Mouse (Mus musculus) embryonic facial prominence, embryonic 14.5 days (tissue): Measurements from ENCODE around the gene Syt1. TPM values are rescaled to one million over a fixed set of nuclear protein-coding genes. Genes with fewer than 3 reads are reported as not detected.

ENCODE experiments used
- ATAC-seq: fragments of 200-750 bp; cut with Nextera tagmentation; 2 replicates; pipeline ENCODE4 v1.8.0; 2017; ENCODE audit warnings: low read depth, moderate number of reproducible peaks, moderate TSS enrichment
- DNase-seq: peaks from one replicate; pipeline ENCODE4 v3.0.0-alpha.2; 2015; ENCODE audit warnings: low spot score
- H3K27ac ChIP-seq: fragments of 300-500 bp; sonication (generic); replicated peaks from 2 replicates; pipeline ENCODE4 v1.5.1; 2014; ENCODE audit warnings: low read depth, mild to moderate bottlenecking, low read length, moderate library complexity
- H3K27me3 ChIP-seq: fragments of 300-500 bp; sonication (generic); replicated peaks from 2 replicates; pipeline ENCODE4 v1.6.1; 2014; ENCODE audit warnings: low read length; ENCODE audit not compliant: control insufficient read depth, insufficient read depth
- H3K36me3 ChIP-seq: fragments of 300-500 bp; sonication (generic); 2 replicates; pipeline ENCODE4 v1.6.1; 2014; ENCODE audit warnings: low read length, mixed read lengths; ENCODE audit not compliant: control insufficient read depth, insufficient read depth
- H3K4me1 ChIP-seq: fragments of 300-500 bp; sonication (generic); 2 replicates; pipeline ENCODE4 v1.6.1; 2014; ENCODE audit warnings: antibody characterized with exemption, low read length; ENCODE audit not compliant: control insufficient read depth, insufficient read depth
- H3K4me2 ChIP-seq: fragments of 300-500 bp; sonication (generic); 2 replicates; pipeline ENCODE4 v1.6.1; 2014; ENCODE audit warnings: low read depth, mild to moderate bottlenecking, low read length, moderate library complexity, mixed read lengths
- H3K4me3 ChIP-seq: fragments of 300-500 bp; sonication (generic); 2 replicates; pipeline ENCODE4 v1.5.1; 2014; ENCODE audit warnings: low read depth, mild to moderate bottlenecking, low read length
- H3K9ac ChIP-seq: fragments of 300-500 bp; sonication (generic); 2 replicates; pipeline ENCODE4 v1.6.1; 2014; ENCODE audit warnings: low read depth, mild to moderate bottlenecking, low read length, moderate library complexity, mixed read lengths
- H3K9me3 ChIP-seq: fragments of 300-500 bp; sonication (generic); 2 replicates; pipeline ENCODE4 v1.6.1; 2016; ENCODE audit warnings: low read length; ENCODE audit not compliant: control insufficient read depth
- WGBS: fragments of 180-500 bp; shearing (Covaris S2); extraction: QIAGEN DNeasy Blood & Tissue Kit; methylation state at CpG from one replicate; pipeline ENCODE4 v1.1.7; 2014; 5-methylcytosine and 5-hydroxymethylcytosine counted together
- polyA plus RNA-seq: library from polyadenylated mRNA; unstranded; fragments of >200 nt; fragmentation: Nextera tagmentation; extraction: Ambion mirVana; gene quantifications from 2 replicates; pipeline ENCODE4 v1.2.1, GENCODE M21; 2014

Gene Syt1
- polyA plus RNA-seq, 1 experiment from 2014 or later, result 6.2 TPM

GRCm38 (mm10) chr10:108504925-108505324 lies 505.9 kb downstream of the Syt1 start:
- no peaks in the 10 kb centered on the region for H3K9me3 ChIP-seq
- no peaks in the 10 kb centered on the region for H3K36me3 ChIP-seq
- WGBS, result 78% methylated on average over 7 of the region's 7 CpGs
- H3K9ac ChIP-seq, result no peak overlapping the region
- DNase-seq, result peak; percentile 64
- no peaks in the 10 kb centered on the region for H3K27me3 ChIP-seq
- no peak overlapping the region for H3K4me3 ChIP-seq
- H3K4me1 ChIP-seq, result no peaks in the 10 kb centered on the region
- peak; percentile 55; the same call in 1 of the 2 replicates for ATAC-seq
- no peak overlapping the region for H3K27ac ChIP-seq
- no peak overlapping the region; the same call in 1 of the 2 replicates for H3K4me2 ChIP-seq

- 66% methylated on average over 21 of the region's 21 CpGs for WGBS
- Histone ChIP-seq H3K4me1 (no peaks in the 10 kb centered on the region), H3K27me3 (no peaks in the 10 kb centered on the region), H3K36me3 (no peaks in the 10 kb centered on the region), H3K27ac (no peak overlapping the region), H3K9me3 (no peaks in the 10 kb centered on the region), H3K4me2 (peak overlapping the region; percentile 29), H3K9ac (no peak overlapping the region), H3K4me3 (no peak overlapping the region)
- DNase-seq, result peak; percentile 8
- peak; percentile 33; the same call in 1 of the 2 replicates for ATAC-seq
Measured at GRCm38 (mm10) chr10:108504128-108504870, 506.5 kb downstream of the Syt1 start.

- Histone ChIP-seq H3K27ac (no peak overlapping the region), H3K4me1 (no peaks in the 10 kb centered on the region), H3K4me3 (no peak overlapping the region), H3K9ac (no peak overlapping the region), H3K36me3 (no peaks in the 10 kb centered on the region), H3K27me3 (no peaks in the 10 kb centered on the region), H3K9me3 (no peaks in the 10 kb centered on the region), H3K4me2 (no peak overlapping the region)
- WGBS, result 62% methylated on average over 7 of the region's 7 CpGs
- ATAC-seq (no peak), DNase-seq (no peak)
Measured at GRCm38 (mm10) chr10:108490231-108490630, 520.6 kb downstream of the Syt1 start.

- ATAC-seq (no peak), DNase-seq (no peak)
- Histone ChIP-seq H3K27ac (no peak overlapping the region), H3K4me1 (no peaks in the 10 kb centered on the region), H3K9ac (no peak overlapping the region), H3K27me3 (no peaks in the 10 kb centered on the region), H3K9me3 (no peaks in the 10 kb centered on the region), H3K36me3 (no peaks in the 10 kb centered on the region), H3K4me3 (no peak overlapping the region), H3K4me2 (no peak overlapping the region)
- WGBS, result 85% methylated on average over 10 of the region's 10 CpGs
Measured at GRCm38 (mm10) chr10:108483991-108484390, 526.8 kb downstream of the Syt1 start.

- no peaks in the 10 kb centered on the region for H3K27me3 ChIP-seq
- WGBS, result 82% methylated on average over 11 of the region's 11 CpGs
- no peaks in the 10 kb centered on the region for H3K9me3 ChIP-seq
- H3K27ac ChIP-seq, result no peak overlapping the region
- ATAC-seq, result peak; percentile 47; the same call in 1 of the 2 replicates
- H3K4me1 ChIP-seq, result no peaks in the 10 kb centered on the region
- no peak overlapping the region for H3K9ac ChIP-seq
- no peak overlapping the region for H3K4me3 ChIP-seq
- DNase-seq, result peak; percentile 48
- no peak overlapping the region for H3K4me2 ChIP-seq
- H3K36me3 ChIP-seq, result no peaks in the 10 kb centered on the region
Measured at GRCm38 (mm10) chr10:108480146-108480850, 530.5 kb downstream of the Syt1 start.

- H3K4me1 ChIP-seq, result no peaks in the 10 kb centered on the region
- ATAC-seq (0 out of 2 replicates have a peak, but pooled peaks have one; percentile 6), DNase-seq (peak; percentile 40)
- H3K9me3 ChIP-seq, result no peaks in the 10 kb centered on the region
- no peak overlapping the region for H3K9ac ChIP-seq
- WGBS, result 48% methylated on average over 6 of the region's 6 CpGs
- no peaks in the 10 kb centered on the region for H3K36me3 ChIP-seq
- H3K4me2 ChIP-seq, result no peak overlapping the region
- H3K27me3 ChIP-seq, result no peaks in the 10 kb centered on the region
- H3K4me3 ChIP-seq, result no peak overlapping the region
- H3K27ac ChIP-seq, result no peak overlapping the region
Measured at GRCm38 (mm10) chr10:108470319-108470955, 540.3 kb downstream of the Syt1 start.

- H3K27me3 ChIP-seq, result no peaks in the 10 kb centered on the region
- H3K27ac ChIP-seq, result no peak overlapping the region
- no peak for ATAC-seq
- H3K4me1 ChIP-seq, result no peaks in the 10 kb centered on the region
- H3K4me3 ChIP-seq, result no peak overlapping the region
- H3K9me3 ChIP-seq, result no peaks in the 10 kb centered on the region
- WGBS, result 38% methylated on average over 8 of the region's 8 CpGs
- H3K9ac ChIP-seq, result no peak overlapping the region
- H3K4me2 ChIP-seq, result no peak overlapping the region
- H3K36me3 ChIP-seq, result no peaks in the 10 kb centered on the region
- peak; percentile 67 for DNase-seq
Measured at GRCm38 (mm10) chr10:108466539-108466938, 544.2 kb downstream of the Syt1 start.

GRCm38 (mm10) chr10:108461862-108462261 lies 548.9 kb downstream of the Syt1 start:
- no peaks in the 10 kb centered on the region for H3K27me3 ChIP-seq
- no peak overlapping the region for H3K4me2 ChIP-seq
- H3K4me3 ChIP-seq, result no peak overlapping the region
- no peak overlapping the region for H3K9ac ChIP-seq
- ATAC-seq (no peak), DNase-seq (no peak)
- no peaks in the 10 kb centered on the region for H3K36me3 ChIP-seq
- 79% methylated on average over 2 of the region's 2 CpGs for WGBS
- no peak overlapping the region for H3K27ac ChIP-seq
- H3K4me1 ChIP-seq, result no peaks in the 10 kb centered on the region
- H3K9me3 ChIP-seq, result no peaks in the 10 kb centered on the region
